Mouse (Mus musculus) hindbrain, embryonic 11.5 days (tissue): Measurements from ENCODE around the gene Gtsf1. TPM values are rescaled to one million over a fixed set of nuclear protein-coding genes. Genes with fewer than 3 reads are reported as not detected.

Experiments
- ATAC-seq: fragments of 200-750 bp; cut with Nextera tagmentation; 2 replicates; pipeline ENCODE4 v1.8.0; 2017; ENCODE audit warnings: mild to moderate bottlenecking, moderate TSS enrichment, moderate library complexity; ENCODE audit not compliant: low FRiP score
- DNase-seq: peaks from one replicate; pipeline ENCODE4 v3.0.0-alpha.2; 2015; ENCODE audit warnings: low spot score
- H3K27ac ChIP-seq: fragments of 300-500 bp; sonication (generic); 2 replicates; pipeline ENCODE4 v1.5.1; 2014; ENCODE audit warnings: mild to moderate bottlenecking, low read depth, low read length
- H3K27me3 ChIP-seq: fragments of 300-500 bp; sonication (generic); 2 replicates; pipeline ENCODE4 v1.6.1; 2014; ENCODE audit warnings: mild to moderate bottlenecking, low read length, moderate library complexity, mixed read lengths; ENCODE audit not compliant: control insufficient read depth, insufficient read depth
- H3K36me3 ChIP-seq: fragments of 300-500 bp; sonication (generic); 2 replicates; pipeline ENCODE4 v1.6.1; 2014; ENCODE audit warnings: mild to moderate bottlenecking, low read length, moderate library complexity, mixed read lengths; ENCODE audit not compliant: control insufficient read depth, insufficient read depth
- H3K4me1 ChIP-seq: fragments of 300-500 bp; sonication (generic); replicated peaks from 2 replicates; pipeline ENCODE4 v1.6.1; 2014; ENCODE audit warnings: low read length, mixed read lengths; ENCODE audit not compliant: control insufficient read depth, insufficient read depth
- H3K4me2 ChIP-seq: fragments of 300-500 bp; sonication (generic); replicated peaks from 2 replicates; pipeline ENCODE4 v1.6.1; 2014; ENCODE audit warnings: mild to moderate bottlenecking, low read depth, low read length
- H3K4me3 ChIP-seq: fragments of 300-500 bp; sonication (generic); 2 replicates; pipeline ENCODE4 v1.5.1; 2014; ENCODE audit warnings: low read depth, low read length
- H3K9ac ChIP-seq: fragments of 300-500 bp; sonication (generic); 2 replicates; pipeline ENCODE4 v1.6.1; 2014; ENCODE audit warnings: low read depth, low read length
- H3K9me3 ChIP-seq: fragments of 300-500 bp; sonication (generic); 2 replicates; pipeline ENCODE4 v1.6.1; 2016; ENCODE audit warnings: low read length; ENCODE audit not compliant: control insufficient read depth
- WGBS: fragments of 180-500 bp; shearing (Covaris S2); extraction: QIAGEN DNeasy Blood & Tissue Kit; methylation state at CpG from one replicate; pipeline ENCODE4 v1.1.7; 2014; 5-methylcytosine and 5-hydroxymethylcytosine counted together
- polyA plus RNA-seq: library from polyadenylated mRNA; unstranded; fragments of >200 nt; fragmentation: Nextera tagmentation; extraction: Ambion mirVana; gene quantifications from 2 replicates; pipeline ENCODE4 v1.2.1, GENCODE M21; 2014

Gtsf1 gene
- polyA plus RNA-seq, 1 experiment from 2014 or later, result not detected

GRCm38 (mm10) chr15:103383771-103384488 is 46.3 kb downstream of the Gtsf1 start:
- DNase-seq (no peak), ATAC-seq (no peak)
- no peaks in the 10 kb centered on the region for H3K4me1 ChIP-seq
- H3K4me3 ChIP-seq, result no peak overlapping the region
- H3K27ac ChIP-seq, result no peak overlapping the region
- H3K36me3 ChIP-seq, result no peaks in the 10 kb centered on the region
- H3K27me3 ChIP-seq, result no peaks in the 10 kb centered on the region
- H3K9ac ChIP-seq, result no peak overlapping the region
- WGBS, result 74% methylated on average over 7 of the region's 7 CpGs
- H3K4me2 ChIP-seq, result no peak overlapping the region
- no peaks in the 10 kb centered on the region for H3K9me3 ChIP-seq

GRCm38 (mm10) chr15:103382795-103383406 is 47.4 kb downstream of the Gtsf1 start:
- no peak for ATAC-seq
- 36% methylated on average over 5 of the region's 5 CpGs for WGBS

GRCm38 (mm10) chr15:103382075-103382474 is 48.2 kb downstream of the Gtsf1 start:
- H3K4me2 ChIP-seq, result no peak overlapping the region
- H3K27ac ChIP-seq, result no peak overlapping the region
- no peaks in the 10 kb centered on the region for H3K27me3 ChIP-seq
- H3K9me3 ChIP-seq, result no peaks in the 10 kb centered on the region
- H3K9ac ChIP-seq, result no peak overlapping the region
- DNase-seq (no peak), ATAC-seq (no peak)
- no peaks in the 10 kb centered on the region for H3K4me1 ChIP-seq
- H3K4me3 ChIP-seq, result no peak overlapping the region
- 84% methylated on average over 2 of the region's 2 CpGs for WGBS
- H3K36me3 ChIP-seq, result no peaks in the 10 kb centered on the region

More at GRCm38 (mm10) chr15:103382795-103383406, 47.4 kb downstream of the Gtsf1 start:
- Histone ChIP-seq H3K4me2 (no peak overlapping the region), H3K27me3 (no peaks in the 10 kb centered on the region), H3K4me1 (no peaks in the 10 kb centered on the region), H3K9me3 (no peaks in the 10 kb centered on the region), H3K9ac (no peak overlapping the region), H3K4me3 (no peak overlapping the region), H3K27ac (no peak overlapping the region), H3K36me3 (no peaks in the 10 kb centered on the region)
- DNase-seq, result no peak

GRCm38 (mm10) chr15:103378665-103379356 is 51.5 kb downstream of the Gtsf1 start:
- H3K36me3 ChIP-seq, result no peaks in the 10 kb centered on the region
- no peak for ATAC-seq

GRCm38 (mm10) chr15:103377752-103378664 is 52.3 kb downstream of the Gtsf1 start:
- no peak overlapping the region for H3K4me3 ChIP-seq
- ATAC-seq (no peak), DNase-seq (no peak)
- H3K9me3 ChIP-seq, result no peaks in the 10 kb centered on the region
- no peaks in the 10 kb centered on the region for H3K36me3 ChIP-seq
- no peak overlapping the region for H3K9ac ChIP-seq
- H3K27me3 ChIP-seq, result no peaks in the 10 kb centered on the region
- no peak overlapping the region for H3K4me2 ChIP-seq
- H3K27ac ChIP-seq, result no peak overlapping the region
- 66% methylated on average over 3 of the region's 3 CpGs for WGBS
- no peaks in the 10 kb centered on the region for H3K4me1 ChIP-seq

More at GRCm38 (mm10) chr15:103378665-103379356, 51.5 kb downstream of the Gtsf1 start:
- no peaks in the 10 kb centered on the region for H3K4me1 ChIP-seq
- no peak overlapping the region for H3K27ac ChIP-seq
- no peak overlapping the region for H3K4me2 ChIP-seq
- DNase-seq, result no peak
- H3K4me3 ChIP-seq, result no peak overlapping the region
- no peak overlapping the region for H3K9ac ChIP-seq
- no peaks in the 10 kb centered on the region for H3K27me3 ChIP-seq
- H3K9me3 ChIP-seq, result no peaks in the 10 kb centered on the region
- WGBS, result 71% methylated on average over 3 of the region's 3 CpGs

- DNase-seq, result no peak
- H3K36me3 ChIP-seq, result no peaks in the 10 kb centered on the region
- no peaks in the 10 kb centered on the region for H3K4me1 ChIP-seq
- no peak overlapping the region for H3K27ac ChIP-seq
- no peak overlapping the region for H3K4me2 ChIP-seq
- no peaks in the 10 kb centered on the region for H3K9me3 ChIP-seq
- no peak overlapping the region for H3K4me3 ChIP-seq
- no peaks in the 10 kb centered on the region for H3K27me3 ChIP-seq
- 73% methylated on average over 8 of the region's 8 CpGs for WGBS
- no peak overlapping the region for H3K9ac ChIP-seq
- no peak for ATAC-seq
These were observed 53.4 kb downstream of the Gtsf1 start for GRCm38 (mm10) chr15:103376837-103377269.

GRCm38 (mm10) chr15:103375112-103375800 is 55.0 kb downstream of the Gtsf1 start:
- ATAC-seq, result no peak

GRCm38 (mm10) chr15:103372461-103372860 is 57.8 kb downstream of the Gtsf1 start:
- Histone ChIP-seq H3K9me3 (no peaks in the 10 kb centered on the region), H3K4me1 (no peaks in the 10 kb centered on the region), H3K27me3 (no peaks in the 10 kb centered on the region), H3K36me3 (no peaks in the 10 kb centered on the region), H3K27ac (no peak overlapping the region), H3K9ac (no peak overlapping the region), H3K4me2 (no peak overlapping the region), H3K4me3 (no peak overlapping the region)
- ATAC-seq (no peak), DNase-seq (no peak)

More at GRCm38 (mm10) chr15:103375112-103375800, 55.0 kb downstream of the Gtsf1 start:
- Histone ChIP-seq H3K27ac (no peak overlapping the region), H3K4me2 (no peak overlapping the region), H3K9me3 (no peaks in the 10 kb centered on the region), H3K4me1 (no peaks in the 10 kb centered on the region), H3K27me3 (no peaks in the 10 kb centered on the region), H3K9ac (no peak overlapping the region), H3K4me3 (no peak overlapping the region), H3K36me3 (no peaks in the 10 kb centered on the region)
- 86% methylated on average over 4 of the region's 4 CpGs for WGBS
- no peak for DNase-seq
